Mouse (Mus musculus): ENCODE results near the gene Tmem238. TPM values are rescaled to one million over a fixed set of nuclear protein-coding genes. Genes with fewer than 3 reads are reported as not detected.
"Not testable (repeated sequence)": the region's sequence is repeated elsewhere in the genome, so short reads cannot be mapped to it uniquely, and the experiment has no call there.

Gene Tmem238
- 10.2 and 11.7 TPM in 2 replicates for total RNA-seq (2021)
- long read RNA-seq, experiment 1, transcript Tmem238-201 (2 exons, 1,375 nt), result major isoform, 51 of 55 reads
- long read RNA-seq, experiment 1, partial matches to known transcripts, result 0 of 55 reads
- long read RNA-seq, experiment 1, other reads (novel, unspliced or antisense), result 2 of 55 reads
- long read RNA-seq, experiment 2, transcript Tmem238-201 (2 exons, 1,375 nt), result major isoform, 35 of 41 reads
- long read RNA-seq, experiment 2, partial matches to known transcripts, result 0 of 41 reads
- long read RNA-seq, experiment 2, other reads (novel, unspliced or antisense), result 3 of 41 reads

DNA sequence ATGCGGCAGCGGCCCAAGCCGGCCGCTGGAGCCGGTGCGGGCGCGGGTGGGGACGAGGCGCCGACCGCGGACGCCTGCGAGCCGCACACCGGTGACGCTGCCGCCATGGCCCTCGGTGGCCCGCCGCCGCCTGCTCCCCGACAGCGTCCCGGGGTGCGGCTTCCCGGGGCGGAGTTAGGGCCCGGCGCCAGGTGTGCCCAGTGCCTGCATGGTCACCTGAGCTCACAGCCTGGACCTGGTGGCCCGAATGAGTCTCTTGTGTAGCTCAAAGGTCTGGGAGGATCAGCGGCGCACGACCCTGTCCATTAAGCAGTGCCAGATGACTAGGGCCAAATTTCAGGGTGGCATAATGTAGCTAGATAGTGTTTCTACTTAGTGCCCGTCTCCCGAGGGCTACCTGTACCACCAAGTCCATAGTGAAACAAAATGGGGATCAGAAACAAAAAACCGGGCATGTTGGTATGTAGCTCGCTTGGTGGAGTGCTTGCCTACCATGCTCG lies at the start of gene Tmem238:
Gene Tmem238 (minus strand): TSS at position 221 of the 500 bp plus-strand sequence.
- DNase-seq, result no peak

- no peak for DNase-seq
These were observed 48.2 kb upstream of the Tmem238 start for GRCm38 (mm10) chr7:4837639-4838038.

- peak; percentile 83 for DNase-seq
These were observed 46.9 kb upstream of the Tmem238 start for GRCm38 (mm10) chr7:4836351-4836792.

GRCm38 (mm10) chr7:4835631-4836327 lies 46.3 kb upstream of the Tmem238 start:
- no peak for DNase-seq

DNA sequence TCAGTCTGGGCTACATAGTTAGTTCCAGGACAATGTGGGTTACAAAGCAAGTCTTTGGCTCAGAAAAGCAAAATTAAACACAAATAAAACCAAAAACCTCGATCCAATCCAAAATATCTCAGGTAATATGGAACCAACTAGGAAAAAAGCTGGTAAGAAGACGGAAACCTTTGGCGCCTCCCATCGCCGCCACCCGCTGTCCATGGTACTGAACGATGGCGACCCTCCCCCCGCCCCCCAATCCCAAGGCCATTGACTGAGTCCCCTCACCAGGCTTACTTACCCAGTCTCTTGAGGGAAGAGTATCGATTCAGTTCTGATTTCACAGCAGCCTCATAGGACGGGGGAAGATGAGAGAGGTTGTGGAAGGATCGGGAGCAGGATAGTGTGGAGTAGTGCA lies 41.0 kb upstream of the Tmem238 start:
- DNase-seq, result no peak

- no peak for DNase-seq
These were observed 35.9 kb upstream of the Tmem238 start for GRCm38 (mm10) chr7:4825365-4825764.

GRCm38 (mm10) chr7:4822162-4822907 lies 32.9 kb upstream of the Tmem238 start:
- DNase-seq, result no peak

GRCm38 (mm10) chr7:4821690-4822089 lies 32.2 kb upstream of the Tmem238 start:
- no peak for DNase-seq

DNA sequence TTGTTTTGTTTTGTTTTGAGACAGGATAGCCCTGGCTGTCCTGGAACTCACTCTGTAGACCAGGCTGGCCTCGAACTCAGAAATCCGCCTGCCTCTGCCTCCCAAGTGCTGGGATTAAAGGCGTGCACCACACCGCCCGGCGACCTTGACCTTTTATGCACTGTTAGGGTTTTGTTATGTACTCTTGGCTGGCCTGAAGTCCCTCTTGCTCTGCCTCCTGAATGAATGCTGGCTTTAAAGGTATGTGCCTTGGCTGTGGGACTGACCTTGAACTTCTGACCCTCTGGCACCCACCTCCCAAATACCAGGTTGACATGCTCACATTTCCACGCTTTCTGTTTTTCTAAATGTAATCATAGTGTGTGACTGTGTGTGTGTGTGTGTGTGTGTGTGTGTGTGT lies 31.5 kb upstream of the Tmem238 start:
- DNase-seq, result not testable (repeated sequence)

GRCm38 (mm10) chr7:4816559-4816958 lies 27.1 kb upstream of the Tmem238 start:
- no peak for DNase-seq

- no peak for DNase-seq
These were observed 23.8 kb upstream of the Tmem238 start for GRCm38 (mm10) chr7:4813105-4813791.

DNA sequence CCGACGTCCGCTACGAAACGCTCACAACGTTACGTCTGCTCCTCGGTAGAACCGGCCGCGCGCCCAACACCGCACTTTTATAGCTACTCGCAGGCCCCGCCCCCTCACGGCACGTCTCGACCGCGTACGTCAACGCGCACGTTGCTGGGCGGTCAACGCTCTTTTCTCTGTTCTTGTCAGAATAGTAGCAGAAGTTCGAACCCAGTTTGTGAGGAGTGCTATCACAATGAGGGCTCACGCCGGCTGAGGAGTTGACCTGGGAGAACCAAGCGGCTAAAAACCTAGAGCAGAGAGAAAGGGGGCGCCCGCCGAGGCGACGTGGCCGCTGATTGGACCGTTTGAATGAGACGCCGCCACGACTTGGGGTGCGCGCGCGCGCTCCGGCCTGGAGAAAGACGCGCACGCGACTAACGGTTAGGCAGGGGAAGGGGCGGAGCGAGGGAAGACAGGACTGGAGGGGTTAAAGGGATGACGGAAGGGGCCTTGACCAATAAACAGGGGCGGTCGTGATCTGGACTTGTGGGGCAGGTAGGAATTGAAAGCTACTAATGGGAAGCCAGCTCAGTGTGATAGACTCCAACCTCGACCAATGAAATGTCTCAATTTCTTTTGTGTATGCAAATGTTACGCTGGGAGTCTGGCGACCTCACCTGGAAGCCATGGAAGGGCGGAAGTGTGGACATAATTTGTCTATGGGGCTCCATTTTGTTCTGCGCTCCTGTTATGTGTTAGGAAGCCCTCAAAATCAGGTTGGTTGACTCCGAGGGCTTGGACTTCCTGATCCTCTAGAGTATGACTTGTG lies 23.0 kb upstream of the Tmem238 start, which contains the start of gene Ube2s:
Gene Ube2s (minus strand): TSS at position 288 of the 802 bp plus-strand sequence.
- peak; percentile 99 for DNase-seq

DNA sequence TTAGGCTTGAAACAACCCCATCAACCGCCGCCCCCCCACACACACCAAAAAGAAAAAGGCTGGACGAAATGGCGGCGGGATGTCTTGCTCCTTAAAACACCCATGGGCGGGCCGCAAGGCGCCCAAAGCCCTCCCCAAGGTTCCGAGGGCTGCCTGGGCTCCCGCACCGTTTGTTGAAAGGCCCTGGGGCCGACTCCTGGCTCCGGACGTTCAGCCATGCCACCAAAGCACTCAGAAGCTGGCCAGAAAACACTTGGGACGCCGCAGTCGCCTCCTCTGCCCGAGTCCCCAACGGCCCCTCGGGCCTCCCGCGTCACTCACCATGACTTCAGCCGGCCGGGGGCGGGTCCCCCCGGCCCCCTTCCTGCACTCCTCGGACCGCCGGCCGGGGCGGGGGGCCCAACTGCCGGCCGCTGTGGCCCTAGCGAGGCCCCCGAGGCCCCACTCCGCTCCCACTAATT lies 22.4 kb upstream of the Tmem238 start:
- no peak for DNase-seq

- not testable (repeated sequence) for DNase-seq
These were observed 21.7 kb upstream of the Tmem238 start for GRCm38 (mm10) chr7:4811131-4811530.

DNA sequence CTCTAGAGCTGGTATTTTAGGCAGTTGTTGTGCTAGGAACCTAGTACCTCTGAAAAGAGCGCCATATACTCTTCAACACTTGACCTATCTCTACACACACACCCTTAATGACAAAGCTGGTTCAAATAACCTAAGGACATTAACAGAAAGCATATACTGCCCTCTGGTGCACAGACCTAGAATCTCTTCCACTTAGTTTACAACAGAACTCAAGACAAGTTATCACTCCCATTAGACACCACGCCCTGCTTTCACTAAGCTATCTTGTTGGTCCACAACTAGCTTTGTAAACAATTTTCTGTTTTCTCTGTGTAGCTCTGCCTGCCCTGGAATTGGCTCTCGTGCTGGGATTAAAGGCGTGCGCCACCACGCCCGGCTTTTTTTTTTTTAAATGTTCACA lies 17.3 kb upstream of the Tmem238 start:
- DNase-seq, result peak; percentile 31

- DNase-seq, result no peak
These were observed 12.8 kb upstream of the Tmem238 start for GRCm38 (mm10) chr7:4802247-4802646.

DNA sequence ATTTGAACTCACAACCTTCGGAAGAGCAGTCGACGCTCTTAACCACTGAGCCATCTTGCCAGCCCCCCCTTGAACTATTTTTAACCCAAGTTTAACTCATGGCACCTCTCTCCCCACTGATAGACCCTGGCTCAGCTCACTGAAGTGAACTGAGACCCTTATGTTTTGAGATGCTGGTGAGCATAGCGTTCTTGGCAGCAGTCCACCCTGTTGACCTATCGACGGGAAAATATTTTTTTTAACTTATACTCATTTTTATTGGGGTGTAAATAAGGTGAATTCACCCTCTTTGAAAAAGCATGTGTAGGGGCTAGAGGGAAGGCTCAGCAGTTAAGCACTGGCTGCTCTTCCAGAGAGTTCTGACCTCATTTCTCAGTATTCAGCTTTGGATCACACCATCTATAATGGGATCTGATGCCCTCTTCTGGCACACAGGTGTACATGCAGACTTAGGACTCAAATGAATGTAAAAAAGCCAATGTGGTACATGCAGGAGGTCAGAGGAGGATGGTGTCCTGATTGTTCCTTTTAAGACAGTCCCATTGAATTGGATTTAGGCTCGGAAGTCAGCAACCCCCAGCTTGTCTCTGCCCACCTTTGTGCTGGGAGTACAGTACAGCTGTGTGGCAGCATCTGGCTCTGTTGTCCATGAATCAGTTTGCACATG lies 6.4 kb upstream of the Tmem238 start:
- DNase-seq, result peak; percentile 45

GRCm38 (mm10) chr7:4794631-4795168 lies 5.2 kb upstream of the Tmem238 start:
- DNase-seq, result no peak

- no peak for DNase-seq
These were observed 4.2 kb upstream of the Tmem238 start for GRCm38 (mm10) chr7:4793674-4794073.

DNA sequence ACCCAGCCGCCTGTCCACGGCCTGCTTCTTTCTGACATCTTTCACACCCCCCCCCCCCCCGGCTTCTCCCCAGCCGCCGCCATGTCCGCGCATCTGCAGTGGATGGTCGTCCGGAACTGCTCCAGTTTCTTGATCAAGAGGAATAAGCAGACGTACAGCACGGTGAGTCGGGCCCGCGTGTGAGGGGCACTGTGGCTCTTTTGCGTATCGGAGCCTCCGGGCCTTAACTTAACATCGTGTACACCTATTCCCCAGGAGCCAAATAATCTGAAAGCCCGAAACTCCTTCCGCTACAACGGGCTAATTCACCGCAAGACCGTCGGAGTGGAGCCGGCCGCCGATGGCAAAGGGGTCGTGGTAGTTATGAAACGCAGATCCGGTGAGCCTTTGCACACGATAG lies 3.8 kb upstream of the Tmem238 start:
- not testable (repeated sequence) for DNase-seq

Data from adrenal gland, postnatal 14 days (tissue).